Mouse (Mus musculus) stomach, postnatal 0 days (tissue): Measurements from ENCODE around the gene Cpne5. TPM values are rescaled to one million over a fixed set of nuclear protein-coding genes. Genes with fewer than 3 reads are reported as not detected.

ENCODE experiments used
- ATAC-seq: fragments of 200-750 bp; cut with Nextera tagmentation; 2 replicates; pipeline ENCODE4 v1.8.0; 2017; ENCODE audit not compliant: low FRiP score, low TSS enrichment
- DNase-seq: peaks from one replicate; pipeline ENCODE4 v3.0.0-alpha.2; 2016; ENCODE audit warnings: low spot score
- H3K27ac ChIP-seq: fragments of 300-500 bp; sonication (generic); replicated peaks from 2 replicates; pipeline ENCODE4 v1.5.1; 2014; ENCODE audit warnings: mild to moderate bottlenecking, control low read depth
- H3K27me3 ChIP-seq: fragments of 300-500 bp; sonication (generic); 2 replicates; pipeline ENCODE4 v1.6.1; 2014; ENCODE audit warnings: low read length; ENCODE audit not compliant: control insufficient read depth, insufficient read depth
- H3K36me3 ChIP-seq: fragments of 300-500 bp; sonication (generic); 2 replicates; pipeline ENCODE4 v1.6.1; 2014; ENCODE audit warnings: low read length, mixed read lengths; ENCODE audit not compliant: control insufficient read depth, insufficient read depth
- H3K4me1 ChIP-seq: fragments of 300-500 bp; sonication (generic); replicated peaks from 2 replicates; pipeline ENCODE4 v1.6.1; 2014; ENCODE audit warnings: antibody characterized with exemption; ENCODE audit not compliant: control insufficient read depth, insufficient read depth
- H3K4me2 ChIP-seq: fragments of 300-500 bp; sonication (generic); replicated peaks from 2 replicates; pipeline ENCODE4 v1.6.1; 2014; ENCODE audit warnings: low read depth, mild to moderate bottlenecking, control low read depth, moderate library complexity
- H3K4me3 ChIP-seq: fragments of 300-500 bp; sonication (generic); 2 replicates; pipeline ENCODE4 v1.5.1; 2014; ENCODE audit warnings: low read depth, low read length, control low read depth
- H3K9ac ChIP-seq: fragments of 300-500 bp; sonication (generic); 2 replicates; pipeline ENCODE4 v1.6.1; 2014; ENCODE audit warnings: mild to moderate bottlenecking, low read length, control low read depth, mixed read lengths
- H3K9me3 ChIP-seq: fragments of 300-500 bp; sonication (generic); 2 replicates; pipeline ENCODE4 v1.6.1; 2016; ENCODE audit warnings: low read length; ENCODE audit not compliant: control insufficient read depth
- CTCF ChIP-seq: IDR thresholded peaks from 2 replicates; pipeline ENCODE4 v1.5.1; 2016; ENCODE audit warnings: antibody characterized with exemption, low read depth, mild to moderate bottlenecking, moderate library complexity
- EP300 ChIP-seq: optimal IDR thresholded peaks from 2 replicates; pipeline ENCODE3; 2016; ENCODE audit warnings: antibody characterized with exemption
- WGBS: fragments of 180-500 bp; shearing (Covaris S2); extraction: QIAGEN DNeasy Blood & Tissue Kit; methylation state at CpG from one replicate; pipeline ENCODE4 v1.1.7; 2014; 5-methylcytosine and 5-hydroxymethylcytosine counted together
- polyA plus RNA-seq: library from polyadenylated mRNA; unstranded; fragments of >200 nt; fragmentation: Nextera tagmentation; extraction: Ambion mirVana; gene quantifications from 2 replicates; pipeline ENCODE4 v1.2.1, GENCODE M21; 2015

Cpne5 gene
- polyA plus RNA-seq, 1 experiment from 2014 or later: 4.8 TPM

DNA sequence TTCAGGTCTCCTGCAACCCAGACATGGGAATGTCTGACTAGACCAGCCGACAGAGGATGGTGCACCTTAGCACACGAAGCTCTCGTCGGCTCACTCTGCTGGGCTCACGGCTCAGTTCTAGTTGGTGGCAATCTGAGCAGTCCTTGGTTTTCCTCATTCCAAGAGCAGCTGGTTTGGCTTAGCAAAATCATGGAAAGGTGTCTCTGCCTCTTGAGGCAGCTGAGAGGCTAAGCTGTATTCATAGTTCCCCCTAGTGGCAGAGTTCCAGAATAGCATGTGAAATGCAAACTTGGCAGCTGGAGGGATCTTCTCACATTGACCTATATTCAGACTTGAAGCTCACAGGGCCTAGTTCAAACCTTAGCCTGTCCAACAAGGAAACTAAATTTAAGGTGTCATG, 8.6 kb upstream of the Cpne5 start:
- ATAC-seq: peak; percentile 66

GRCm38 (mm10) chr17:29245725-29246124, 7.8 kb upstream of the Cpne5 start:
- H3K27me3 ChIP-seq: no peaks in the 10 kb centered on the region
- no peaks in the 10 kb centered on the region for H3K9me3 ChIP-seq
- H3K4me1 ChIP-seq: no peaks in the 10 kb centered on the region
- no peak overlapping the region for H3K4me3 ChIP-seq
- H3K4me2 ChIP-seq: no peak overlapping the region
- WGBS: 44% methylated on average over 7 of the region's 7 CpGs
- ATAC-seq: 0 out of 2 replicates have a peak, but pooled peaks have one; percentile 14
- no peak for DNase-seq
- no peak overlapping the region for H3K9ac ChIP-seq
- TF ChIP-seq CTCF (no peak), EP300 (no peak)
- H3K27ac ChIP-seq: no peak overlapping the region
- no peaks in the 10 kb centered on the region for H3K36me3 ChIP-seq

More for the DNA sequence above, 8.6 kb upstream of the Cpne5 start:
- Histone ChIP-seq H3K4me3 (no peak overlapping the region), H3K4me1 (no peaks in the 10 kb centered on the region), H3K9ac (no peak overlapping the region), H3K27ac (no peak overlapping the region), H3K9me3 (no peaks in the 10 kb centered on the region), H3K4me2 (no peak overlapping the region), H3K27me3 (no peaks in the 10 kb centered on the region), H3K36me3 (peaks cover 5% of the 10 kb centered on the region; the same call in 1 of the 2 replicates)
- WGBS: 25% methylated on average over 5 of the region's 5 CpGs
- TF ChIP-seq CTCF: peak; percentile 96
- TF ChIP-seq EP300: no peak
- peak; percentile 60 for DNase-seq

DNA sequence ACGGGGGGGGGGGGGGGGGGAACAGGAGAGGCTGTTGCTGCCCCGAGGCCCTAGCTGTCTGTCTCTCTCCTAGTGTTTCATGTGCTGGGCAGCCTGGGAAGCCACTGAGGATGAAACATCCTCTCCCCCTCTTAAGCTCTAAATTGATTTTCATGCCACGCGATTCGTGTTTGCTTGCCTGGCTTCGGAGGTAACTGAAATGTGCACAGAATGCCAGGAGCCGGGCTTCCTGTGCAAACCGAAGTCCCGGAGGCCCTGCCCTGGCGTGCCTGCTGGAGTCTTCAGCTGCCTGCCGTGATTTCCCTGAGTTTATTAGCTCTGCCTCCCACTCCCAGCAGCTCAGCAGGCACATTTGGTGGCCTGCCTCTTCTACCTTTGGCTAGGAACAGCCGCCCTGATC, 6.9 kb upstream of the Cpne5 start:
- no peaks in the 10 kb centered on the region for H3K36me3 ChIP-seq
- ATAC-seq (no peak), DNase-seq (no peak)
- no peak overlapping the region for H3K4me2 ChIP-seq
- no peak overlapping the region for H3K27ac ChIP-seq
- H3K4me3 ChIP-seq: no peak overlapping the region
- H3K9me3 ChIP-seq: no peaks in the 10 kb centered on the region
- no peaks in the 10 kb centered on the region for H3K4me1 ChIP-seq
- no peaks in the 10 kb centered on the region for H3K27me3 ChIP-seq
- H3K9ac ChIP-seq: no peak overlapping the region
- WGBS: 35% methylated on average over 11 of the region's 12 CpGs
- TF ChIP-seq CTCF (no peak), EP300 (no peak)

GRCm38 (mm10) chr17:29238421-29238945, 516 bp upstream of the Cpne5 start:
- Histone ChIP-seq H3K4me3 (peak overlapping the region; percentile 57), H3K9ac (peak overlapping the region; percentile 63), H3K4me1 (no peaks in the 10 kb centered on the region; the same call in 1 of the 2 replicates), H3K36me3 (no peaks in the 10 kb centered on the region), H3K4me2 (peak overlapping the region; percentile 99), H3K27ac (no peak overlapping the region), H3K9me3 (no peaks in the 10 kb centered on the region), H3K27me3 (no peaks in the 10 kb centered on the region; the same call in 1 of the 2 replicates)
- ATAC-seq (peak; percentile 16; the same call in 1 of the 2 replicates), DNase-seq (no peak)
- 2% methylated on average over 23 of the region's 23 CpGs for WGBS
- TF ChIP-seq CTCF: no peak
- no peak for TF ChIP-seq EP300

- Histone ChIP-seq H3K4me2 (peak overlapping the region; percentile 99), H3K9me3 (no peaks in the 10 kb centered on the region), H3K4me3 (peak overlapping the region; percentile 57), H3K4me1 (no peaks in the 10 kb centered on the region; the same call in 1 of the 2 replicates), H3K27ac (no peak overlapping the region), H3K27me3 (no peaks in the 10 kb centered on the region; the same call in 1 of the 2 replicates), H3K36me3 (no peaks in the 10 kb centered on the region), H3K9ac (peak overlapping the region; percentile 63)
- 1% methylated on average over 32 of the region's 32 CpGs for WGBS
- TF ChIP-seq CTCF (no peak), EP300 (no peak)
- DNase-seq (no peak), ATAC-seq (no peak)
Measured at GRCm38 (mm10) chr17:29237267-29237771, 648 bp downstream of the Cpne5 start.

DNA sequence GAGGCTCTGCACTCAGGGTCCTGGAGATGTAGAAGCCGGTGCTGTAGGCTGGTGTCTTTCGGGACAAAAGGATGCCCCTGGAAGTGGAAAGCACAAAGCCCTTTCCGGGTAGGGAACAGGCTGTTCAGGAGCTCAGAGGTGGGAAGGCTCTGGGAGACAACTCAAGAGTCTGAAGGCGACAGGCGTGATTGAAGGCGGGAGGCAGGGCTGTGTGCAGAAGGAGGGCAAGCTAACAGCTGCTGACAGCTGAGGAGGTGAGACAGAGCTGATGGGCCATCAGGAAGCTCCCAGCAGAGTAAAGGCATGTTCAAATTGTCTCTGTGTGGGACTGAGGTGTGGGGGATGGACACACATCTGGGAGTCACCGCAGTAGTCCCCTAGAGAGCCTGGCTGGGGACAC, 1.9 kb downstream of the Cpne5 start:
- WGBS: 74% methylated on average over 7 of the region's 7 CpGs
- no peak for ATAC-seq
- Histone ChIP-seq H3K4me1 (no peaks in the 10 kb centered on the region; the same call in 1 of the 2 replicates), H3K4me2 (no peak overlapping the region), H3K4me3 (no peak overlapping the region), H3K9me3 (no peaks in the 10 kb centered on the region), H3K9ac (no peak overlapping the region), H3K27me3 (no peaks in the 10 kb centered on the region; the same call in 1 of the 2 replicates), H3K36me3 (no peaks in the 10 kb centered on the region), H3K27ac (no peak overlapping the region)
- no peak for TF ChIP-seq EP300
- no peak for TF ChIP-seq CTCF
- DNase-seq: no peak
